Mouse (Mus musculus) liver, embryonic 16.5 days (tissue): ENCODE data around the gene Zc3h12a. TPM values are rescaled to one million over a fixed set of nuclear protein-coding genes. Genes with fewer than 3 reads are reported as not detected.
A peak's percentile ranks its signal among the peaks of the same experiment; 100 is the strongest.

Experiments used
- ATAC-seq: fragments of 200-750 bp; cut with Nextera tagmentation; 2 replicates; pipeline ENCODE4 v1.8.0; 2017; ENCODE audit warnings: low read depth, mild to moderate bottlenecking, moderate number of reproducible peaks, moderate library complexity
- H3K27ac ChIP-seq: fragments of 300-500 bp; sonication (generic); 2 replicates; pipeline ENCODE4 v1.5.1; 2014; ENCODE audit warnings: mild to moderate bottlenecking, low read length
- H3K27me3 ChIP-seq: fragments of 300-500 bp; sonication (generic); 2 replicates; pipeline ENCODE4 v1.6.1; 2014; ENCODE audit warnings: low read depth, low read length, mixed read lengths; ENCODE audit not compliant: control insufficient read depth, insufficient read depth
- H3K36me3 ChIP-seq: fragments of 300-500 bp; sonication (generic); 2 replicates; pipeline ENCODE4 v1.6.1; 2014; ENCODE audit warnings: mild to moderate bottlenecking; ENCODE audit not compliant: control insufficient read depth, insufficient read depth
- H3K4me1 ChIP-seq: fragments of 300-500 bp; sonication (generic); 2 replicates; pipeline ENCODE4 v1.6.1; 2014; ENCODE audit warnings: low read depth, low read length, mixed read lengths; ENCODE audit not compliant: control insufficient read depth
- H3K4me2 ChIP-seq: fragments of 300-500 bp; sonication (generic); 2 replicates; pipeline ENCODE4 v1.6.1; 2014; ENCODE audit warnings: low read depth, low read length, mixed read lengths
- H3K4me3 ChIP-seq: fragments of 300-500 bp; sonication (generic); 2 replicates; pipeline ENCODE4 v1.5.1; 2014; ENCODE audit warnings: low read depth, mild to moderate bottlenecking, low read length
- H3K9ac ChIP-seq: fragments of 300-500 bp; sonication (generic); 2 replicates; pipeline ENCODE4 v1.6.1; 2014; ENCODE audit warnings: low read depth, low read length
- H3K9me3 ChIP-seq: fragments of 300-500 bp; sonication (generic); replicated peaks from 2 replicates; pipeline ENCODE4 v1.6.1; 2016; ENCODE audit warnings: low read length; ENCODE audit not compliant: control insufficient read depth
- WGBS: fragments of 180-500 bp; shearing (Covaris S2); extraction: QIAGEN DNeasy Blood & Tissue Kit; methylation state at CpG from one replicate; pipeline ENCODE4 v1.1.7; 2014; ENCODE audit not compliant: insufficient replicate concordance; 5-methylcytosine and 5-hydroxymethylcytosine counted together
- polyA plus RNA-seq: library from polyadenylated mRNA; unstranded; fragments of >200 nt; fragmentation: Nextera tagmentation; extraction: Ambion mirVana; gene quantifications from 2 replicates; pipeline ENCODE4 v1.2.1, GENCODE M21; 2015

Gene Zc3h12a
- polyA plus RNA-seq, result 0.52 and 0.65 TPM in 2 replicates

- ATAC-seq, result peak; percentile 89
- H3K4me1 ChIP-seq, result peaks cover 28% of the 10 kb centered on the region
- H3K4me2 ChIP-seq, result peak within 1 kb of the TSS; percentile 91
- peak within 1 kb of the TSS; percentile 64 for H3K9ac ChIP-seq
- no peaks in the 10 kb centered on the region for H3K27me3 ChIP-seq
- peak within 1 kb of the TSS; percentile 49 for H3K27ac ChIP-seq
- no peaks in the 10 kb centered on the region for H3K9me3 ChIP-seq
- WGBS, result under 1% methylated on average over 61 of the region's 62 CpGs
- H3K4me3 ChIP-seq, result peak within 1 kb of the TSS; percentile 71
- no peaks in the 10 kb centered on the region for H3K36me3 ChIP-seq
These were observed at the start of gene Zc3h12a for GRCm38 (mm10) chr4:125127305-125128084. TSS of gene Zc3h12a (minus strand) at chr4:125127840.

- H3K4me3 ChIP-seq, result no peak overlapping the region
- H3K4me1 ChIP-seq, result no peaks in the 10 kb centered on the region
- H3K9ac ChIP-seq, result no peak overlapping the region
- WGBS, result 10% methylated on average over 13 of the region's 13 CpGs
- H3K27ac ChIP-seq, result no peak overlapping the region
- no peaks in the 10 kb centered on the region for H3K27me3 ChIP-seq
- no peak overlapping the region for H3K4me2 ChIP-seq
- H3K36me3 ChIP-seq, result no peaks in the 10 kb centered on the region
- no peak for ATAC-seq
- no peaks in the 10 kb centered on the region for H3K9me3 ChIP-seq
These were observed 49.1 kb upstream of the Zc3h12a start for GRCm38 (mm10) chr4:125176639-125177165.

GRCm38 (mm10) chr4:125176190-125176589 lies 48.5 kb upstream of the Zc3h12a start:
- no peak overlapping the region for H3K27ac ChIP-seq
- no peaks in the 10 kb centered on the region for H3K27me3 ChIP-seq
- H3K9ac ChIP-seq, result no peak overlapping the region
- no peak for ATAC-seq
- WGBS, result 40% methylated on average over 5 of the region's 5 CpGs
- H3K4me1 ChIP-seq, result no peaks in the 10 kb centered on the region
- H3K9me3 ChIP-seq, result no peaks in the 10 kb centered on the region
- no peaks in the 10 kb centered on the region for H3K36me3 ChIP-seq
- no peak overlapping the region for H3K4me2 ChIP-seq
- no peak overlapping the region for H3K4me3 ChIP-seq

GRCm38 (mm10) chr4:125175591-125175990 lies 48.0 kb upstream of the Zc3h12a start:
- Histone ChIP-seq H3K4me1 (no peaks in the 10 kb centered on the region), H3K27me3 (no peaks in the 10 kb centered on the region), H3K4me2 (no peak overlapping the region), H3K9ac (no peak overlapping the region), H3K9me3 (no peaks in the 10 kb centered on the region), H3K4me3 (no peak overlapping the region), H3K27ac (no peak overlapping the region), H3K36me3 (no peaks in the 10 kb centered on the region)
- WGBS, result 38% methylated on average over 2 of the region's 2 CpGs
- no peak for ATAC-seq

- 63% methylated on average over 5 of the region's 5 CpGs for WGBS
- Histone ChIP-seq H3K9ac (no peak overlapping the region), H3K36me3 (no peaks in the 10 kb centered on the region), H3K27me3 (no peaks in the 10 kb centered on the region), H3K9me3 (no peaks in the 10 kb centered on the region), H3K4me3 (no peak overlapping the region), H3K27ac (no peak overlapping the region), H3K4me1 (no peaks in the 10 kb centered on the region), H3K4me2 (no peak overlapping the region)
- ATAC-seq, result no peak
These were observed 47.0 kb upstream of the Zc3h12a start for GRCm38 (mm10) chr4:125174516-125175185.

- H3K9me3 ChIP-seq, result no peaks in the 10 kb centered on the region
- WGBS, result 66% methylated on average over 5 of the region's 5 CpGs
- ATAC-seq, result no peak
- no peak overlapping the region for H3K9ac ChIP-seq
- no peak overlapping the region for H3K4me3 ChIP-seq
- H3K4me1 ChIP-seq, result no peaks in the 10 kb centered on the region
- H3K36me3 ChIP-seq, result no peaks in the 10 kb centered on the region
- H3K4me2 ChIP-seq, result no peak overlapping the region
- no peaks in the 10 kb centered on the region for H3K27me3 ChIP-seq
- no peak overlapping the region for H3K27ac ChIP-seq
These were observed 45.5 kb upstream of the Zc3h12a start for GRCm38 (mm10) chr4:125173150-125173549.

- ATAC-seq, result no peak
- 70% methylated on average over 13 of the region's 13 CpGs for WGBS
- H3K4me1 ChIP-seq, result no peaks in the 10 kb centered on the region
These were observed 45.1 kb upstream of the Zc3h12a start for GRCm38 (mm10) chr4:125172736-125173135.

GRCm38 (mm10) chr4:125167723-125168122 lies 40.1 kb upstream of the Zc3h12a start:
- Histone ChIP-seq H3K9me3 (no peaks in the 10 kb centered on the region), H3K9ac (no peak overlapping the region), H3K36me3 (no peaks in the 10 kb centered on the region), H3K27ac (no peak overlapping the region), H3K4me1 (no peaks in the 10 kb centered on the region), H3K4me3 (no peak overlapping the region), H3K4me2 (no peak overlapping the region), H3K27me3 (no peaks in the 10 kb centered on the region)
- 55% methylated on average over 1 of the region's 1 CpGs for WGBS
- ATAC-seq, result no peak

More at GRCm38 (mm10) chr4:125172736-125173135, 45.1 kb upstream of the Zc3h12a start:
- no peaks in the 10 kb centered on the region for H3K27me3 ChIP-seq
- H3K36me3 ChIP-seq, result no peaks in the 10 kb centered on the region
- no peak overlapping the region for H3K4me3 ChIP-seq
- no peak overlapping the region for H3K27ac ChIP-seq
- H3K4me2 ChIP-seq, result no peak overlapping the region
- no peaks in the 10 kb centered on the region for H3K9me3 ChIP-seq
- H3K9ac ChIP-seq, result no peak overlapping the region

- no peaks in the 10 kb centered on the region for H3K4me1 ChIP-seq
- H3K36me3 ChIP-seq, result no peaks in the 10 kb centered on the region
- no peak for ATAC-seq
- no peaks in the 10 kb centered on the region for H3K27me3 ChIP-seq
- 67% methylated on average over 6 of the region's 6 CpGs for WGBS
- no peak overlapping the region for H3K4me3 ChIP-seq
- no peak overlapping the region for H3K27ac ChIP-seq
- H3K4me2 ChIP-seq, result no peak overlapping the region
- no peak overlapping the region for H3K9ac ChIP-seq
- no peaks in the 10 kb centered on the region for H3K9me3 ChIP-seq
These were observed 37.2 kb upstream of the Zc3h12a start for GRCm38 (mm10) chr4:125164861-125165260.
